Mouse (Mus musculus): Measurements from ENCODE around the gene Fam166b.
A peak's percentile ranks its signal among the peaks of the same experiment; 100 is the strongest.

The Fam166b gene

DNA sequence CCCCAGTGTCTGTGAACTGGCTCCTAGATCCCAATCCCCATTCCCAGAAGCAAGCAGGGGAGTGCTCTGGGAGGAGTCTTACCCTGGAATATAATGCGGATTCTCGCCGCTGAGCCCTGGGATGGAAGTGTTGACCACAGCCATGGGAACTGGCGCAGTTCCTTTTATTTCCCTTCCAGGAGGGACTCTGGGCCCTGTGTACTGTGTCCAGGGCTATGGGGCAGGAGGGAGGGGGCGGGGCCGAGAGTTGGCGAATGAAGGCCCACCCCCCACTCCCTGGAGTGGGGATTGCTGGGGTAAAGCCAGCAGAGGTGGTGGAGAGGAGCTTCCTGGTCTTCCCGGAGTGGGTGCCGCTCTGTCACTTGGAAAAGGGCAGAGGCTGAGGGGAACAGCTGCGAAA is at the start of gene Fam166b:
TSS of gene Fam166b (minus strand) at position 189 of the 400 bp plus-strand sequence.
- DNase-seq (ENCODE audit: extremely low read depth, insufficient read length, low spot score), result no peak

DNA sequence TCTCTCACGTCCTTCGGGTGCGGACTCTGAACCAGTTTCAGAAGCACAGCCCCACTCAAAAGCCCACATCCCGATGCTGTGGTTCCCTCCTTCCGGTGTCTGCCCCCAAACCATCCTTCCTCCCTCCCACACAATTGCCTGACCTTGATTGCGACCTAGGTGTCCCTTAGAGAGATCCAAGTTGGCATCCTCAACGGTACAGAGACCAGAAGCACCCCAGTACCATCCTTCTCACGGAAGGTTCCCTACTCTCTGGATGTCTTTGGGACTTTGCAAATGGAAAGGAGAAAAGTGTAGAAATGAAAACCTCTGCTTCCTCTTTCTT is 49.6 kb upstream of the Fam166b start:
- DNase-seq (ENCODE audit: extremely low read depth, insufficient read length, low spot score), result no peak

GRCm38 (mm10) chr4:43477857-43478533 is 49.1 kb upstream of the Fam166b start:
- no peak for DNase-seq (ENCODE audit: extremely low read depth, insufficient read length, low spot score)

DNA sequence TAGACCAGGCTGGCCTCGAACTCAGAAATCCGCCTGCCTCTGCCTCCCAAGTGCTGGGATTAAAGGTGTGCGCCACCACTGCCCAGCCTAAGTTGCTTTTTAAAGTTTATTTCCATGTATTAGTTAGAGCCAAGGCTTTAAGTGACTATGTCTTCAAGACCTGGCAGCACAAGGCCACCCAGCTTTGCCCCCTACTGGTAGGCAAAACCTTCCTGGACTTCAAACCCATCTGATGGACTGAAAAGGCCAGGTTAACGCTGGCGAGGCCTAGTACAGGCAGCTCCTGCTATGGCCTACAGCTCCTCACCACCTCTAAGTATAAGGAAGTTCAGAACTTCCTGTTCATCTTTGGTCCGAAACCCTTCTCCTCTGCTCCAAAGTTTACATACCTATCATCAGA is 47.7 kb upstream of the Fam166b start:
- no peak for DNase-seq (ENCODE audit: extremely low read depth, insufficient read length, low spot score)

DNA sequence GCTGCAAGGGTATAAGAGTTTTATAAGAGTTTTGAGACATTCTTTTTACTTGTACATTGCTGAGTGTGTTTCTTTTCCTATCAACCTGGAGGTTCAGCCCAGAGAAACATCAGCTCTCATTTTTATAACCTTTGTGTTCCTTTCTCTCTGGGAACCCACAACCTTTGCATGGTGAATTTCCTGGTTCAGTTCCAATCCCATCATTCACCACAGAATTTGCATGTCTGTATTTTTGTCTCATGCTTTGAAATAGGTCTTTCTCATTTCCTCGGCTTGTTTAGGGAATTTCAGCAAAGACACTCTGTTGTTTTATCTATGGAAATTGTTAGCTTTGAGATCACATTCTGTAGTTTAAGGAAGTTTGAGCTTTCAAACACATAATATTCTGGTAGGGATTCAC is 44.7 kb upstream of the Fam166b start:
- DNase-seq (ENCODE audit: extremely low read depth, insufficient read length, low spot score), result no peak

DNA sequence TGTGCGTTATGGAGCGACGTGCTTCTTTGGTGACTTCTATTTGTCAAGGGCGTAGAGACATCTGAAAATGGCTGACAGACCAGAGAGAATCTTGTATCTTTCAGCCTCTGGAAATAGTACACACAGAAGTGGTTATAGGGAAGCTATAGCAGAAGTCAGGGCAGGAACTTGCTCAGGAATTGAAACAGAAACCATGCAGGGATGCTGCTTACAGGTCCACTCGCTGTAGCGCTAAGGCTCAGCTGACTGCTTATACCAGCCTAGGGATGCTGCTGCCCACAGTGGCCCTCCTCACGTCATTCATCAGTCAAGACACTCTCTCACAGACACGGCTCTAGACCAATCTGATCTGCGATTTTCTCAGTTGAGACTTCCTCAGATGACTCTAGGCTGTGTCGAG is 41.4 kb upstream of the Fam166b start:
- no peak for DNase-seq (ENCODE audit: extremely low read depth, insufficient read length, low spot score)

GRCm38 (mm10) chr4:43466872-43467271 is 37.9 kb upstream of the Fam166b start:
- DNase-seq (ENCODE audit: extremely low read depth, insufficient read length, low spot score), result no peak

GRCm38 (mm10) chr4:43465935-43466334 is 37.0 kb upstream of the Fam166b start:
- no peak for DNase-seq (ENCODE audit: extremely low read depth, insufficient read length, low spot score)

- no peak for DNase-seq (ENCODE audit: extremely low read depth, insufficient read length, low spot score)
Measured at GRCm38 (mm10) chr4:43463102-43463501, 34.2 kb upstream of the Fam166b start.

- no peak for DNase-seq (ENCODE audit: extremely low read depth, insufficient read length, low spot score)
Measured at GRCm38 (mm10) chr4:43457124-43457523, 28.2 kb upstream of the Fam166b start.

- DNase-seq (ENCODE audit: extremely low read depth, insufficient read length, low spot score), result no peak
Measured at GRCm38 (mm10) chr4:43456470-43456869, 27.5 kb upstream of the Fam166b start.

DNA sequence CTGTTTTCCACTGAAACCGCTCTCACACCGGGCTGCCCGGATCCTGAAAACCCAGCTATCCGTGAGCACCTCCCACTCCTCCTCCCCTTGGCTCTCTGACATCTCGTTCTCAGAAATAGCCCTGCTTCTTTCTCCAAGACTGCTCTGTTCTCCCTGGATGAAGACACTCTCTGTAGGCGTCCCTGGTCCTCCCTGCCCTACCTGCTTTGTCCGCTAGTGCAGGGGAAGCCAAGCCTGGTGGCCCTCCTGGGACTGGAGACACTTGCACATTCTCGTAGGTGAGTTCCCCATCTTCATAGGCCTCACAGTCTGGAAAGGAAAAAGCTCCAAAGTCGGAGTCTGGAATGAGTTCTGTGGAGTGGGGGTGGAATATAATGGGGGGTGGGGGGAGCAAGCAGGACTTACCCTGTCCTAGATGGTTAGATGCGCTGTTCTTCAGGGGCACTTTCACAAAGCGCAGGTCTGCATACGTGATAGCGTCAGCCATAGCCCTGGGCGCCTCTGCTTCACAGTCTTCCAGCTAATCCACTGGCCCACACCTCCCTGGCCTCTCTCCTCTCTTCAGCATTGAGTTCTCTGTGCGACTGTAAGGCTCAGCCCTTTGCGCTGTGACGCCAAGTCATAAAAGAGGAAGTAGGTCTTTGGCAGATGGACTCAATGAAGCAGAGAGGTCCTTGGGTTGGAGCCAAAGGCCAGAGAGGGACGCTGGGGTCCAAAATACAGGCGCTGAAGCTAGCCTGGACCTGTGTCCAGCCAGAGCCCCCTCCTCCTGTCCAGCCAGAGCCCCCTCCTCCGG is 25.3 kb upstream of the Fam166b start, which contains the start of gene Cd72:
TSS of gene Cd72 (minus strand) at position 588 of the 796 bp plus-strand sequence.
- DNase-seq (ENCODE audit: extremely low read depth, insufficient read length, low spot score), result no peak

DNA sequence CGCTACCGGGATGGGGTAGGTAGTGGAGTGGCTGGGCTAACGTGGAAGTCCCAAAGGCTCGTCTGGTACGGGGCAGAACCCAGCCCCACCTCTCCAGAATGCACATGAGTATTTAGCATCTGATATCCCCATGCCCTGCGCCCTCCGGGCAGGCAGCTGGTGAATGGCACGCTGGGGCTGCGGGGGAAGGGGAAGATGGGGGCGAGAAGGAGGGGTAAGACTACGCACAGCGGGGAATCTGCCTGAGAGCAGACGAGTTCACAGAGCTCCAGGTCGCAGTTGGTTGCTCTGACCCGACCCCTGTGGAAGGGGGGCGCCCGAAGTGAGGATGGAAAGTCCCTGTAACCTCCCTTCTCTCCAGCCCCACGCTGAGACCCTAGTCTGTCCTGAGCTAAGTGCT is 24.5 kb upstream of the Fam166b start:
- no peak for DNase-seq (ENCODE audit: extremely low read depth, insufficient read length, low spot score)

GRCm38 (mm10) chr4:43452315-43452714 is 23.4 kb upstream of the Fam166b start:
- no peak for DNase-seq (ENCODE audit: extremely low read depth, insufficient read length, low spot score)

DNA sequence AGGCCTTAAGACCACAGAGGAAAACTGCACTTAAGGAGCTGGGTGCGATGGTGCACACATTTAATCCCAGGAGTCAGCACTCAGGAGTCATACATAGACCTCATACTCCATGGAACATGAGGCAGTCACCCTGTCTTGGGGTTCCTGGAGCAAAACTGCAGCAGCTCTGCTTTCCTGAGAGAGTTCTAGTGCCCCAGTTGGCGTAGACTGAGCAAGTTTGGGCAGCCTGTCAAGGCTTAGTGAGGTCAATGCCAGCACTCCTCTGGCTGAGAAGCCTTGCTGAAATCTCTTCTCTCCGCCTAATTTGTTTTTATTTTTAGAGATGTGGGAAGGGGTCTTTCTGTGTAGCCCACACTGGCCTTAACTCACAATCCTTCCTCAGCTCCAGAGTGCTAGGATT is 19.6 kb upstream of the Fam166b start:
- no peak for DNase-seq (ENCODE audit: extremely low read depth, insufficient read length, low spot score)

DNA sequence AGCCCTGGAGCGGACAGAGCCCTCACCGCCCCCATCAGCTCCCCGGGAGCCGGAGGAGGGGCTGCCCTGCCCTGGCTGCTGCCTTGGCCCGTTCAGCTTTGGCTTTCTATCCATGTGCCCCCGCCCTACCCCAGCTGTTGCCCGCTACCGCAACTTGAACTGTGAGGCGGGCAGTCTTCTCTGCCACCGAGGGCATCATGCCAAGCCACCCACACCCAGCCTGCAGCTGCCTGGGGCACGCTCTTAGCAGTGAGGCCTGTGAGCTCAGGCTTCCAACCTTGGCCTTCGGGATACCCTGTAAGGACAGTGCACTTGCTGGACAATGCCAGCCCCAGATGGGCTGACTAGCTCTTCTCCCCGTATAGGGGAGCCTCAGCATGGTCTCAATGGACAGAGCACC is 18.3 kb upstream of the Fam166b start:
- no peak for DNase-seq (ENCODE audit: extremely low read depth, insufficient read length, low spot score)

GRCm38 (mm10) chr4:43443511-43443910 is 14.6 kb upstream of the Fam166b start:
- peak; percentile 66 for DNase-seq (ENCODE audit: extremely low read depth, insufficient read length, low spot score)

- DNase-seq (ENCODE audit: extremely low read depth, insufficient read length, low spot score), result peak; percentile 93
Measured at GRCm38 (mm10) chr4:43442456-43443361, 13.8 kb upstream of the Fam166b start.

- peak; percentile 98 for DNase-seq (ENCODE audit: extremely low read depth, insufficient read length, low spot score)
Measured at GRCm38 (mm10) chr4:43442044-43442443, 13.1 kb upstream of the Fam166b start.

GRCm38 (mm10) chr4:43441639-43442038 is 12.7 kb upstream of the Fam166b start, which contains the start of gene Tesk1:
Gene Tesk1, plus strand, starts transcription at chr4:43441939.
- no peak for DNase-seq (ENCODE audit: extremely low read depth, insufficient read length, low spot score)

- DNase-seq (ENCODE audit: extremely low read depth, insufficient read length, low spot score), result no peak
Measured at GRCm38 (mm10) chr4:43432832-43433231, 3.9 kb upstream of the Fam166b start.

Data from 3134 (cell line).